Mouse (Mus musculus): ENCODE measurements around the gene Hdhd3.

- TF ChIP-seq POLR2AphosphoS2 (IDR thresholded peaks at IDR 0.05; ENCODE audit: insufficient read length, low read depth) (no peak), POLR2A (IDR thresholded peaks at IDR 0.05; ENCODE audit: insufficient read length, low read depth) (no peak), TCF12 (IDR thresholded peaks at IDR 0.05; ENCODE audit: insufficient read depth, poor library complexity, severe bottlenecking) (no peak), E2F4 (IDR thresholded peaks at IDR 0.05; ENCODE audit: insufficient read depth) (no peak), CEBPB (IDR thresholded peaks at IDR 0.05; ENCODE audit: insufficient read depth, poor library complexity, severe bottlenecking) (no peak), USF1 (IDR thresholded peaks at IDR 0.05; ENCODE audit: low read depth) (no peak), MYOG (IDR thresholded peaks at IDR 0.05; ENCODE audit: control insufficient read depth in 1 of 3, insufficient read depth in 1 of 3, insufficient read length in 2 of 3, low read depth in 2 of 3) (no peak), MAX (IDR thresholded peaks at IDR 0.05; ENCODE audit: low read depth) (no peak), MYOD1 (IDR thresholded peaks at IDR 0.05; ENCODE audit: control insufficient read depth in 1 of 3, insufficient read length in 2 of 3, low read depth in 2 of 3) (no peak)
These were observed 5.6 kb upstream of the Hdhd3 start for GRCm38 (mm10) chr4:62508839-62509238.

All from myocyte (in vitro differentiated cells).